Mouse (Mus musculus) erythroblast, embryonic 14.5 days (primary cell): ENCODE measurements around the gene Hmgb1. TPM values are rescaled to one million over a fixed set of nuclear protein-coding genes. Genes with fewer than 3 reads are reported as not detected.
A peak's percentile ranks its signal among the peaks of the same experiment; 100 is the strongest.

Source experiments
- H3K27me3 ChIP-seq: 2 replicates; pipeline ENCODE4 v1.6.1; 2012; ENCODE audit warnings: inconsistent platforms; ENCODE audit not compliant: control insufficient read depth
- H3K36me3 ChIP-seq: 2 replicates; pipeline ENCODE4 v1.6.1; 2012; ENCODE audit warnings: mild to moderate bottlenecking, inconsistent platforms; ENCODE audit not compliant: control insufficient read depth
- H3K4me1 ChIP-seq: 2 replicates; pipeline ENCODE4 v1.6.1; 2012; ENCODE audit warnings: inconsistent platforms; ENCODE audit not compliant: control insufficient read depth
- H3K4me3 ChIP-seq: replicated peaks from 2 replicates; pipeline ENCODE3; 2012; ENCODE audit warnings: moderate library complexity, mild to moderate bottlenecking, inconsistent platforms
- H3K9me3 ChIP-seq: 2 replicates; pipeline ENCODE4 v1.6.1; 2012; ENCODE audit warnings: low read length, inconsistent platforms, mixed read lengths; ENCODE audit not compliant: control insufficient read depth
- GATA1 ChIP-seq: IDR thresholded peaks from 2 replicates; pipeline ENCODE4 v1.6.1; 2012; ENCODE audit warnings: low read length, inconsistent platforms, mixed read lengths
- TAL1 ChIP-seq: IDR thresholded peaks from 3 replicates; pipeline ENCODE4 v1.6.1; 2012; ENCODE audit warnings: low read length, inconsistent platforms, mixed read lengths
- polyA plus RNA-seq: library from polyadenylated mRNA; stranded (reverse); fragments of >175 nt; gene quantifications from 2 replicates; pipeline ENCODE4 v1.2.3, GENCODE M21; 2012

Gene Hmgb1
- polyA plus RNA-seq, 1 experiment: 99.1 TPM

GRCm38 (mm10) chr5:149202941-149203340 lies 18.7 kb upstream of the Hmgb1 start:
- H3K4me1 ChIP-seq: peaks cover 26% of the 10 kb centered on the region
- no peak for TF ChIP-seq TAL1
- TF ChIP-seq GATA1: no peak
- H3K36me3 ChIP-seq: peaks cover 92% of the 10 kb centered on the region
- no peak overlapping the region for H3K4me3 ChIP-seq
- H3K9me3 ChIP-seq: peaks cover 4% of the 10 kb centered on the region
- no peaks in the 10 kb centered on the region for H3K27me3 ChIP-seq

- Histone ChIP-seq H3K4me3 (no peak overlapping the region), H3K9me3 (no peaks in the 10 kb centered on the region), H3K4me1 (peaks cover 30% of the 10 kb centered on the region), H3K36me3 (peaks cover 93% of the 10 kb centered on the region), H3K27me3 (no peaks in the 10 kb centered on the region)
- TF ChIP-seq TAL1: no peak
- no peak for TF ChIP-seq GATA1
Observed at GRCm38 (mm10) chr5:149198782-149199181, 14.5 kb upstream of the Hmgb1 start.

- peaks cover 90% of the 10 kb centered on the region for H3K36me3 ChIP-seq
- TF ChIP-seq GATA1: no peak
- no peak for TF ChIP-seq TAL1
Observed at GRCm38 (mm10) chr5:149196611-149197010, 12.3 kb upstream of the Hmgb1 start.

DNA sequence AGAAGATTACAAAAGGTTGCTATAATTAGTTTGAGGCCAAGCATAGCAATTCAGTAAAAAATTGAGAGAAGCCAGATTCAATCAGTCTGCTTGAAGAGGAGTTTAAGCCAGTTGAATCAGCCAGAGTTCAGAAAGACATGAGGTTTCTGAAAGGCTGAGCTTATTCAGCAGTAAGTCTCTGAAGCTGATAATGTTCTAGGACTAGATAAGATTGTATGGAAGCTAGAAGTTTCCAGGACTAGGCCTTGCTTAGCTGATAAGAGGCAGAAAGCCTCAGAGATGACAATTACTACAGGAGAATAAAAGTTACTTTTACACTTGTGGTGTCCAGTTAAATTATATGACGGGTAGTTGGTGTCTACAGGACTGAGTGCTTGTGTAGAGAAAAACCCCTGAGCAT lies 5.9 kb upstream of the Hmgb1 start:
- Histone ChIP-seq H3K36me3 (peaks cover 82% of the 10 kb centered on the region), H3K27me3 (no peaks in the 10 kb centered on the region), H3K4me1 (peaks cover 39% of the 10 kb centered on the region), H3K9me3 (no peaks in the 10 kb centered on the region), H3K4me3 (no peak overlapping the region)
- no peak for TF ChIP-seq GATA1
- no peak for TF ChIP-seq TAL1

More at GRCm38 (mm10) chr5:149196611-149197010, 12.3 kb upstream of the Hmgb1 start:
- H3K4me3 ChIP-seq: no peak overlapping the region
- no peaks in the 10 kb centered on the region for H3K9me3 ChIP-seq
- H3K4me1 ChIP-seq: peaks cover 17% of the 10 kb centered on the region
- no peaks in the 10 kb centered on the region for H3K27me3 ChIP-seq

GRCm38 (mm10) chr5:149185806-149186205 lies 1.5 kb upstream of the Hmgb1 start:
- H3K4me1 ChIP-seq: peaks cover 45% of the 10 kb centered on the region
- TF ChIP-seq GATA1 (no peak), TAL1 (no peak)
- peak overlapping the region; percentile 74 for H3K4me3 ChIP-seq
- no peaks in the 10 kb centered on the region for H3K9me3 ChIP-seq
- no peaks in the 10 kb centered on the region for H3K27me3 ChIP-seq
- H3K36me3 ChIP-seq: peaks cover 45% of the 10 kb centered on the region

DNA sequence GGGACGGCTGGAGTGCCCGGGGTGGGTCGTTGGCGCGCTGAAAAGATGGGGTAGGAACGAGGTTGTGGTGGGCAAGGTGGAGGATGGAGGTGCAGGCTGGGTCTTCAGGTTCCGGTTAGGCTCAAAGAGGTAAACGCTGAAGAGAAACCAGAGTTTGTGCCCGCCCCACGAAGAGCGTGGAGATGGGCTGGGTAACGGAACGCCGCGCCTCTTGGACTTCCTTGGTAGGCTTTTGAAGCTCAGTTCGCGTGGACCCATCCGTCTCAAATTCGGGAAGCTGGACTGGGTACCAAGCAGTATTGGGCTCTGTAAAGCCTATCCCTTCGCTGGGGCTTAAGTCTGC lies 526 bp upstream of the Hmgb1 start:
- Histone ChIP-seq H3K4me1 (peaks cover 41% of the 10 kb centered on the region), H3K4me3 (peak overlapping the region; percentile 74), H3K27me3 (no peaks in the 10 kb centered on the region), H3K9me3 (no peaks in the 10 kb centered on the region), H3K36me3 (peaks cover 41% of the 10 kb centered on the region)
- TF ChIP-seq TAL1: no peak

DNA sequence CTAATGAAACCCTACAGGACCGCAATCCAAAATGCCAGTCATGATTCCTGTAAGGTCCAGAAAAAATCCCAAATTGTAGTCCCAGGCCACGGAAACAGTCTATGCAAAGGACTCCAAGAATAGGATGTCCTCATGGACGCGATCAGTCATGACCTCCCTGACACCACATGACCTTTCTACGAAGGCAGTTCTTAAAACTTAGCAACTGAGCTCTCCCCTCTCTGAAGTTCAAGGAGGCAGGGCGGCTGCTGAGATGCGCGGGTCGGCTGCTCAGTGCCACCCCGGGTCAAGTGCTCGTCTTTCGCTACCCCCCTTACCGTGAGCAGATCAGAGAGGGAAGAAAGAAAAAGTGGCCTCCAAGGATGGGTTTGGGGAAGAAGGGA lies 577 bp downstream of the Hmgb1 start:
- no peak for TF ChIP-seq TAL1
- no peak for TF ChIP-seq GATA1
- peaks cover 31% of the 10 kb centered on the region for H3K4me1 ChIP-seq
- peak overlapping the region; percentile 74 for H3K4me3 ChIP-seq
- H3K9me3 ChIP-seq: no peaks in the 10 kb centered on the region
- no peaks in the 10 kb centered on the region for H3K27me3 ChIP-seq
- H3K36me3 ChIP-seq: peaks cover 30% of the 10 kb centered on the region

- no peaks in the 10 kb centered on the region for H3K9me3 ChIP-seq
- H3K36me3 ChIP-seq: peaks cover 25% of the 10 kb centered on the region
- peaks cover 31% of the 10 kb centered on the region for H3K4me1 ChIP-seq
- TF ChIP-seq TAL1: no peak
- no peak for TF ChIP-seq GATA1
- peak overlapping the region; percentile 74 for H3K4me3 ChIP-seq
- no peaks in the 10 kb centered on the region for H3K27me3 ChIP-seq
Observed at GRCm38 (mm10) chr5:149183122-149183521, 1.2 kb downstream of the Hmgb1 start.

GRCm38 (mm10) chr5:149182186-149182870 lies 2.0 kb downstream of the Hmgb1 start:
- Histone ChIP-seq H3K27me3 (no peaks in the 10 kb centered on the region), H3K36me3 (peaks cover 21% of the 10 kb centered on the region), H3K9me3 (no peaks in the 10 kb centered on the region), H3K4me1 (peaks cover 31% of the 10 kb centered on the region), H3K4me3 (peak overlapping the region; percentile 74)
- no peak for TF ChIP-seq GATA1

GRCm38 (mm10) chr5:149179826-149180225 lies 4.5 kb downstream of the Hmgb1 start:
- H3K4me1 ChIP-seq: peaks cover 13% of the 10 kb centered on the region
- H3K36me3 ChIP-seq: peaks cover 10% of the 10 kb centered on the region
- no peaks in the 10 kb centered on the region for H3K27me3 ChIP-seq
- TF ChIP-seq TAL1 (no peak), GATA1 (no peak)
- no peaks in the 10 kb centered on the region for H3K9me3 ChIP-seq
- H3K4me3 ChIP-seq: no peak overlapping the region
